Mouse (Mus musculus) kidney, embryonic 14.5 days (tissue): Measurements from ENCODE around the gene Mthfsl. TPM values are rescaled to one million over a fixed set of nuclear protein-coding genes. Genes with fewer than 3 reads are reported as not detected.

Experiments used
- polyA plus RNA-seq: library from polyadenylated mRNA; unstranded; fragments of >200 nt; fragmentation: Nextera tagmentation; extraction: Ambion mirVana; gene quantifications from 2 replicates; pipeline ENCODE4 v1.2.1, GENCODE M21; 2014

The Mthfsl gene
- polyA plus RNA-seq, 1 experiment from 2014 or later: 39.1 TPM

Other genes starting within 250 kb of the Mthfsl start
- gene Syncrip, start 237.7 kb downstream of the Mthfsl start, polyA plus RNA-seq: 88.9 and 153 TPM in 2 replicates
- gene Zfp949, start 172.3 kb downstream of the Mthfsl start, polyA plus RNA-seq: 7.4 and 9.0 TPM in 2 replicates
- not detected in 2 replicates for gene Trim43a, start 139.4 kb downstream of the Mthfsl start, polyA plus RNA-seq
- not detected in 2 replicates for gene Bcl2a1d, start 11.6 kb upstream of the Mthfsl start, polyA plus RNA-seq
- gene Trim43c, start 118.9 kb upstream of the Mthfsl start, polyA plus RNA-seq: not detected in 2 replicates
- not detected in 2 replicates for gene Bcl2a1a, start 236.6 kb upstream of the Mthfsl start, polyA plus RNA-seq